Mouse (Mus musculus) fibroblast of lung, adult 2 months (primary cell): ENCODE measurements at regions not wholly inside any gene's neighbourhood (a gene's known extent, or its start where the extent isn't known, plus 50 kb on each side); places are given as distances from the start of the nearest gene placed in this dataset.
A peak's percentile ranks its signal among the peaks of the same experiment; 100 is the strongest.

ENCODE experiments used
- DNase-seq: peaks from one replicate; pipeline ENCODE4 v3.0.0-alpha.2; 2011; ENCODE audit warnings: low read depth

DNA sequence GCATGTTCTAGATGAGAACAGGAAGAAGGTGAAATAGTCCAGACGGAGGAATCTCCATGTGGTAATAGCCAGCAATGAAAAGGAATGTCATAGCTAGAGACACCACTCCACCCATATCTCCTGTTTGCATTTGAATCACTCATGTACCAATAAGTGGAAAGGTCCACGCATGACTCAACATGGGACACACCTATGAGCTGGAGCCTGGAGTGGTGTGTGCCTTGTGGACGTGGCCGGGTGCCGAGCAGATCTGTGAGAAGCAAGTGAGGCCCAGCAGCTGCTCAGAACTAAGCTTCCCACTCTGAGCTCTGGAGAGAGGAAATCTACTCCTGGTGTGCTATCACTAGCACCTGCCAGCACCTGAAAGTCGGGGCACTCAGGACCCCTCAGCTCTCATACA, 116.4 kb upstream of the Xylt1 start:
- DNase-seq, result no peak

DNA sequence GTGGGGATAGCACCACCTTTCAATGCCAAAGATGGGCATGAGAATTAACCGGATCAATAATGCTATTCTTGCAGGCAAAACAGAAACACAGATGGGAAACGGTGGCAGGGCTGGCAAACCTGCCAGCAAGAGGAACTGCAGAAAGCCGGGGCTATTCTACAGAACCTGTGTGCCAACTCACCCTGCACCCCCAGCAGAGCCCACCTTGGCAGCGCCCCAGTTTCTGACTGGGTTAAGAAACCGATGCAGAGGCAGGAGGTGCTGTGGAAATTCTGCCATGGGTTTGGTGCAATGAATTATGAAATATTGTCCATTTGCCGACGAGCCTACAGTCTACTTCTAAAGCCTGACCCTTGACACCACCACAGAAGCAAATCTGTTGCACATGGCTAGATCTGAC, 112.7 kb upstream of the Xylt1 start:
- DNase-seq, result no peak

DNA sequence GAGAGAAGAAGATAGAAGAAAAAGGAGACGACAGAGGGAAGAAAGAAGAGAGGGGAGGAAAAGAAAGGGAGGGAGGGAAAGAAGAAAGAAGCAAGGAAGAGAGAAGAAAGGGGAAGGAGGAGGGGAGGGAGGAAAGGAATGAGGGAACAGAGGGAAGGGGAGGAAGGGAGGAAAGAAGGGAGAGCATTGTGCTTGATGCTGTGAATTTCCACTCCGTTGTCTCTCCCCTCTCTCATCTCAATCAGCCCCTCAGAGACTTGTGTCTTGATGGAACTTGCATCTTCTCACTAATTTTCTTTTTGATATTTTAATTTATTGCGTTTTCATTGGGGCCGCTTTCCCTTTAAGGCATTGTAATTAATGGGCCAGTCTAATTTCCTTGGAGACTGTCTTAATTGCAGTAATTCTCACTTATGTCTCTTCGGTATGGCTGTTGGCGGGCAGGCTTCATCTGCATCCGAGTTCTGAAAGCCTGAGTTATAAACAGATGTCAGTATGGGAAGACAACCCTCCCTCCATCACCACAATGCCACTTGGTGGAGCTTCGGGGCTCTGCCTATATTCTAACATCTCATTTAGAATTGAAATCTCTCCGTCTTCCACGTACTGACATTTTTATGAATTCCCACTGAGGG, 111.4 kb upstream of the Xylt1 start:
- DNase-seq, result no peak

DNA sequence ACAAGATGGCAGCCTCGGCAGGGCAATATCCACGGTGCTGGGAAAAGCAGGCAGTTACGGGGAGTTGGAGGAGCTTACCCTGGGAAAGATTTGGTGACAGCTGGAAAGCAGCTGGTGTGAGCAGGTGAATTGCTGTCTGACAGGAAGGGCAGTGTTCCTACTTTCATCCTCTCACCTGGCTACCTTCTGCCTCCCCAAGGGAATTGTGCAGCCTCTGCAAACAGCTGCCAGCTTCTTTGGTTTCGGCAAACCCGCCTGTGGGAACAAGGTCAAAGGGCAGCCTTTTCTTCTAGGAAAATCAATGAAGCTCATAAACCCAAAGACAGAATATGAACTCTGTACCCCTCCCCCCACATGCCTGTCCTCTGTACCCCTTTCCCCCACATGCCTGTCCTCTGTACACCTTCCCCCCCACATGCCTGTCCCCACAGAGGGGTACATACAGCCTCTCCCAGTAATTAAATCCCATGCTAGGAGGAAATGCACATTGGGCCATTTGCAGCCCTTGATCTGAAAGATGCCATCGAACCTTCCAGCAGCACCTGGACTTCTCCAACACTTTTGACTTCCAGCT, 102.3 kb upstream of the Xylt1 start:
- no peak for DNase-seq

DNA sequence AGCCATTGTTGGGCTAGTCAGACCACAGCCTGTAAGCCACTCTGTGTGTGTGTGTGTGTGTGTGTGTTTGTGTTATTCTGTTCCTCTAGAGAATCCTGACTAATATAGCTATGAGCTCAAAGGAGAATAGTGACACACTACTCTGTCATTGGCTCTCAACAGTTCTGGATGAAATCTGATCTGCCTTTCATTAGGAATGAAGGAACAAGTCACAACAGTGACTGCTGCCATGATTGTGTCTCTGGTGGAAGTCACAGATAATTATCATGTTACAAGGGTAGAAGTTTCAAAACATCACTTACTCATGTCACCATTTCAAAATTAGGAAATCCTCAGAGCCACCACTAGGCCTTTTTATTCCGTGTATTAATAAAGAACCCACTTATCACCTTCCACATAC, 98.6 kb upstream of the Xylt1 start:
- no peak for DNase-seq

DNA sequence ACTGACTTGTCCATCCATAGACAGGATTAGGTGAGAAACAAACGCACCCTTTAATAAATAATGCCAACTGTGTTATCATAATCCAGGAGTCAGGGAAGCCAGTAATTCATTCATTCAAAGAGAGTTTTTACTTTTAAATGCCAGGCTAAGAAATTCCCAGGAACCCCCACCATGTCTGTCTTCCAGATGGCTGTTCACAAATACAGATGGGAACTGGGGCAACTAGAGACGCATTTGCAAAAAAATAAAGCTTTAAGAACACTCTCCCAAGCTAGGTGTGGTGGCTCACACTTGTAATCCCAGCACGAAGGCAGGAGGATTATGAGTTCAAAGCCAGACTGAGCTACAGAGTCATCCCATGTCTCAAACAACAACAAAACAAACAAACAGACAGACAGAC, 95.6 kb upstream of the Xylt1 start:
- no peak for DNase-seq

DNA sequence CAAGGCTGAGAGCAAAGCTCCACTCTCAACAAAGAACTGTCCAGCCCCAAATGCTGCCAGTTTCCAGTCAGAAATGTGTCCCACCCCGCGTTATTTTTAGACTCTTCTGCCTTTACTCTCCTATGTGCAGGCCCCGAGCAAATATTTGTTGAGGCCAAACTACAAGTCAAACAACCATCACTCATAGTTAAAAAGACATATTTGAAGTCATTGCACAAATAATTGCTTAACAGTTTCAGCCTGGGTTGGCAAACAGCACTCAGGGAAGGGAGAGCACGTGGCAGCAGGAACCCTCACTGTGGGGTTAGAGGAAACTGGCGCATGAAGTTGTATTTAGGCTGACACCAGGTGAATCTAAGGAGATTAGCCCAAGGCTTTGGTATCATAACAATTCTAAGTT, 94.8 kb upstream of the Xylt1 start:
- no peak for DNase-seq

DNA sequence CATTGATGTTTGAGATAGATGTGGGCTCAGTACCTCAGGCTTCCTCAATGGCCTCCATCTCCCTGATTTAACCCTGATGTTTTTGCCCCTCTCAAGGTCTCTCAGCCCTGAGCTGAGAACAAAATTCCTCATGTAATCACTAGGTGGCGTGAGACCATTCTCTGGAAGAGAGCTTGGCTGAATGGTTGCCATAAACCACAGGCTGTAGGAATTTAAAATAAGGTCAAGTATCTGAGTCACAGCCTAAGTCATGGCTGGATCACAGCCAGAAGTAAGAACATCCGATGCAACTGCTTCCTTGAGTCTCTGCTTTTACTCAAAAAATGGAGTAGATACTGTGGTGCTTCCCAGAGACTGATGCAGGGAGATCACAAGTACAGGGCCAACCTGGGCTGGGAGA, 77.1 kb upstream of the Xylt1 start:
- peak; percentile 71 for DNase-seq

DNA sequence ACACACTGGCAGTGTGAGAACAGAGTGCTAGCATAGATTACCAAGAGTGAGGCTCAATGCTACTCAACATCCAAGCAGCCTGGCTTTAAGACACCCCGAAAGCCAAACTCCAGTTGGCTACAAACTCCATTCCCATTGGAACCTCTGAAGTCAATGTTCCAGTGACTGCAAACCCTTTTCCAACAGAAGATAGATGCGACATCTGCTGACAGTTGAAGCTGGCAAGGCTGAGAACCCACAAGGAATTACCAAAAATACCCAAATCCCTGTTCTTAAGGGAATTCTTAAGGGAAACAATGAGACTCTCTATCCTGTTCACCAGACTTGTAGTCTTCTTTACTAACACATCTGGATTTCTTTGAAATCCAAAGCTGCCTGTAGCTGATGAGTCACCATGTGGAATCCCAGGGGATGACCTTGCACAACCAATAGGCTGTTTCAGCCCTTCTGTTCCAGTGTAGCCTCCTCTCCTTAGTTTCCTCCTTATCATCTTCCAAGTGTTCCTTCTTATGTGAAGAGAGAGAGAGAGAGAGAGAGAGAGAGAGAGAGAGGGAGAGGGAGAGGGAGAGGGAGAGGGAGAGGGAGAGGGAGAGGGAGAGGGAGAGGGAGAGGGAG, 70.1 kb upstream of the Xylt1 start:
- peak; percentile 67 for DNase-seq

DNA sequence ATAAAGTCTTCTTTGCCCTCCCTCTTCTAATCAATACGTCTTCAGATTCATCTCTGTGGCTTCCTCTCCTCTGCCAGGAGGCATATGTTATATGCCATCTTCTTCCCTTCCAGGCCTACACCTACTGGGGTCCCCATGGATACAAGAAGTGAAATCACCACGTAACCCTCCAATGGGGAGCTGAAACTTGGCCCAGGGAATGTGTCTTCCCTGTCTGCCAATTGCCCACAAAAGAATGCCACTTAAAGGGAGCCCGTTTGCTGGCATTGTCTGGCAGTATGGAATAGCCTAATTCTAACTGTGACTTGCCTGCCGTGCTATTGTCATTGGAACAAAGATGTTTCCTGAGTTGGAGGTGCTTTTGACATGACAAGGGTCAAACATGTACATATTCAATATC, 69.5 kb upstream of the Xylt1 start:
- no peak for DNase-seq

DNA sequence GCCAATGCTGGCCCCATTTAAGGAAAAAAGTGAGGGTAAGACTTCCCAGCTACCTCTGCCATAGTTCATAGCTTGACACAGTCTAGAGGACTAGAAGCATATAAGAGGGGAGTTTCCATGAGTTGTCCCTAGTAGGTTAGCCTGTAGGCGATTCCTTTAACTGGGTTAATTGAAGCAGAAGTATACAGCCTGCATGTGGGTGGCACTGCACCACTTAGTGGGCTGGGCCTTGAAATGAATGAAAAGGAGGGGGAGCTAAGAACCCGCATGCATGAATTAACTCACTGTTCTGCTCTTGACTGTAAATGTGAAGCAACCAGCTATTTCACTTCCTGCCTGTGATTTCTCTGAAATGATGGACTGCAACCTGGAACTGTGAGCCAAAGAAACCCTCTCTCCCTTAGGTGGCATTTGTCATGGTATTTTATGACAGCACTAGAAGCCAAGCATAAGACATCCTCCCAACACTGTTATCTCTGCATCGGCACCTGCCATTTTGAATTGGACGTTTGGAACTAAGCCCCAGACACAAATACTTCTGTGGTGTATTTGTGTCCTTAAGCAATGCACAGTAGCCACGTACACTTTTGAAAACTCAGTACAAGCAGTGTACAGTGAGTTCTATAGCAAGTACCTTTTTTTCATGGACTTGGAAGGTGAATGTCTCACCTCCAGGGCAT, 64.5 kb upstream of the Xylt1 start:
- DNase-seq, result no peak

DNA sequence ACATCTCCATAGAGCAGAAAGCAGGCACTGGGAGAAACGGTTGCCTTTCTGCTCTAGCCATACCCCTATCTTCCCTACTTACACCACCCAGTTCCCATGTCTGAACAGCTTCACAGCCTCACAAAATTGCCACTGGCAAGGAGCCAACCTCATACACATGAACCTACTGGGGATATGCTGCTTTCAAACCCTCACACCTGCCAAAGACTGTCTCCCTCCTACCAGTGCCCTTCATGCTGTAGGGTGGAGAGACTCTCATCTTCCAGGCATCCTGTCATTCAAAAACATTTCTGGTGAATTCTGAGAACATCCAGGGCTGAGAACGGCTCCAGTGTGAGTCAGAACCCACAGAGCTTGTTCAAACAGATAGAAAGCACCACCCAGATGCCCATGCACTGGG, 63.4 kb upstream of the Xylt1 start:
- peak; percentile 14 for DNase-seq

DNA sequence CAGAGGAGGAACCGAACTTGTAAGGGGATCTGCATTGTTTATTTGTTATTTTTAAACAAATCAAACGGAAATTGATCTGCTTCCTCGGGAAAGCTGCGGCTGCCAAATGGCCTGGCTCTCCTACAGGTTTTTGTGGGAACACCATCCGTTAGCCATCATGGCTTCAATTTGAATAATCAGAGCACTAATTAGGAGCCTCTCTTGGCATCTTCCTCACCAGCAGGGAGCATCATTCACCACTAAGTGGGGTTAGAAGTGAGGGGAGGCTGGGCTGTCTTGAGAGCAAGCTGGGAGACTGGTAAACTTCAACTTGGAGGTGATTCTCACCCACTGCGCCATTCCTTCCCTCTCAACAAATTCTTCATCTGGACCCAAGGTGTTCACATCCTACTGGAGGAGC, 60.2 kb upstream of the Xylt1 start:
- no peak for DNase-seq
